Mouse (Mus musculus) lung, embryonic 16.5 days (tissue): ENCODE data around the gene Pank2. TPM values are rescaled to one million over a fixed set of nuclear protein-coding genes. Genes with fewer than 3 reads are reported as not detected.
A peak's percentile ranks its signal among the peaks of the same experiment; 100 is the strongest.

ENCODE experiments used
- ATAC-seq: fragments of 200-750 bp; cut with Nextera tagmentation; 2 replicates; pipeline ENCODE4 v1.8.0; 2017; ENCODE audit warnings: low read depth, mild to moderate bottlenecking, moderate library complexity
- H3K27ac ChIP-seq: fragments of 300-500 bp; sonication (generic); 2 replicates; pipeline ENCODE4 v1.5.1; 2014; ENCODE audit warnings: mild to moderate bottlenecking, control low read depth, low read length
- H3K27me3 ChIP-seq: fragments of 300-500 bp; sonication (generic); 2 replicates; pipeline ENCODE4 v1.6.1; 2014; ENCODE audit warnings: low read depth, low read length, mixed read lengths; ENCODE audit not compliant: control insufficient read depth, insufficient read depth
- H3K36me3 ChIP-seq: fragments of 300-500 bp; sonication (generic); 2 replicates; pipeline ENCODE4 v1.6.1; 2014; ENCODE audit warnings: low read length; ENCODE audit not compliant: control insufficient read depth, insufficient read depth
- H3K4me1 ChIP-seq: fragments of 300-500 bp; sonication (generic); replicated peaks from 2 replicates; pipeline ENCODE4 v1.6.1; 2014; ENCODE audit warnings: low read length, mixed read lengths; ENCODE audit not compliant: control insufficient read depth, insufficient read depth
- H3K4me2 ChIP-seq: fragments of 300-500 bp; sonication (generic); 2 replicates; pipeline ENCODE4 v1.6.1; 2014; ENCODE audit warnings: low read depth, low read length, control low read depth
- H3K4me3 ChIP-seq: fragments of 300-500 bp; sonication (generic); 2 replicates; pipeline ENCODE4 v1.5.1; 2014; ENCODE audit warnings: mild to moderate bottlenecking, low read length, control low read depth
- H3K9ac ChIP-seq: fragments of 300-500 bp; sonication (generic); 2 replicates; pipeline ENCODE4 v1.6.1; 2014; ENCODE audit warnings: low read length, control low read depth
- H3K9me3 ChIP-seq: fragments of 300-500 bp; sonication (generic); 2 replicates; pipeline ENCODE4 v1.6.1; 2016; ENCODE audit warnings: low read length; ENCODE audit not compliant: control insufficient read depth
- WGBS: fragments of 180-500 bp; shearing (Covaris S2); extraction: QIAGEN DNeasy Blood & Tissue Kit; methylation state at CpG from one replicate; pipeline ENCODE4 v1.1.7; 2014; 5-methylcytosine and 5-hydroxymethylcytosine counted together
- polyA plus RNA-seq: library from polyadenylated mRNA; unstranded; fragments of >200 nt; fragmentation: Nextera tagmentation; extraction: Ambion mirVana; gene quantifications from 2 replicates; pipeline ENCODE4 v1.2.1, GENCODE M21; 2015

Pank2 gene
- polyA plus RNA-seq, 1 experiment from 2014 or later = 28.4 TPM

DNA sequence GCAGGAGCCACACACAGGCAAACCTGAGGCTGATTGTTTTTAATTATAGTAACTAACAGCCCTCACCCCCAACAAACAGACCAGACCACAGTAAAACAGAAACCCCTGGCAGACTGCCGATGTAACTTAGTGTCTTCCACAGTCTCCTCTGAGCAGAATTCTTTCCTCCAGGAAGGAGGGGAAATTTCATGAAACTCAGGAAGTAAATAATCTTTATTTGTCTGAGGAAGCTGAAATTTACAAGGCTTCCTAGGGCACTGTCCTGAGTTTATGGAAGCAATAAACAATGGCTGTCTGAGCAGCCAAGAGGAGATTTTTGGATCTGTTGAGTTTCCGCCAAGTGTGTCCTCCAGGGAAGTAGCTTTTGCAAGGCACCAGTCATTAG lies 8.0 kb upstream of the Pank2 start:
- no peaks in the 10 kb centered on the region for H3K27me3 ChIP-seq
- H3K9me3 ChIP-seq = no peaks in the 10 kb centered on the region
- H3K4me2 ChIP-seq = peak overlapping the region; percentile 38
- peak overlapping the region; percentile 69 for H3K27ac ChIP-seq
- ATAC-seq = peak; percentile 67
- no peak overlapping the region for H3K4me3 ChIP-seq
- WGBS = 45% methylated on average over 2 of the region's 2 CpGs
- no peak overlapping the region for H3K9ac ChIP-seq
- H3K36me3 ChIP-seq = no peaks in the 10 kb centered on the region
- peaks cover 5% of the 10 kb centered on the region; the same call in 1 of the 2 replicates for H3K4me1 ChIP-seq

DNA sequence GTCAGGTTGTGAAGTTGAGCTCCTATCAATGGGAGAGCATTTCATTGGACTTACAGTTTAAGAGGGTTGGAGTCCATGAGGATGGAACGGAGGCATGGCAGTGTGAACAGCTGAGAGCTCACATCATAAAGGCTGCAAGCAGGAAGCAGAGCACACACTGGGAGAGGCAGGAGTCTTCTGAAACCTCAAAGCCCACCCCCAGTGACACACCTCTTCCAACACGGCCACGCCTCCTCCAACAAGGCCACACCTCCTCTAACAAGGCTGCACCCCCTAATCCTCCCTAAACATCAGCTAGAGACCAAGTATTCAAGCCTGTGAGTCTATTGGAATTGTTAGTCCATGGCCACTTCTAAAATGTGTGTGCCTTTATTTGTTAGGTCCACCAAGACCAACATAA lies 6.6 kb upstream of the Pank2 start:
- H3K9ac ChIP-seq = no peak overlapping the region
- 56% methylated on average over 3 of the region's 3 CpGs for WGBS

DNA sequence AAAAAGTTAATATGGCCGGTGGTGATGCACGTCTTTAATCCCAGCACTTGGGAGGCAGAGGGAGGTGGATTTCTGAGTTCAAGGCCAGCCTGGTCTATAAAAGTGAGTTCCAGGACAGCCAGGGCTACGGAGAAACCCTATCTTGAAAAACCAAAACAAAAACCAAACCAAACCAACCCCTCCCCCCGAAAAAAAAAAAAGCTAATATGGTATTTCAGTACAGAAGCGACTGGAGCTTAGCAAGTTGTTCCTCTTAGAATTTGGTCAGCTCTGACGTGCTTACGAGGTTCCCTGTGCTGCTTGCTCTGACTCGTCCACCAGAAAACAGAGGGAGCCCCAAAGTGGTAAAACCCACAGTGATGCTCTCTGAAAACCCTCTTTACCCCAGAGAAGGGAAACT lies 3.6 kb upstream of the Pank2 start:
- Histone ChIP-seq H3K36me3 (no peaks in the 10 kb centered on the region), H3K4me1 (peaks cover 16% of the 10 kb centered on the region), H3K9me3 (no peaks in the 10 kb centered on the region), H3K9ac (no peak overlapping the region), H3K4me3 (no peak overlapping the region), H3K27me3 (no peaks in the 10 kb centered on the region), H3K4me2 (no peak overlapping the region), H3K27ac (no peak overlapping the region)
- WGBS = 72% methylated on average over 8 of the region's 8 CpGs
- ATAC-seq = no peak

More for the DNA sequence above, 6.6 kb upstream of the Pank2 start:
- H3K4me2 ChIP-seq = no peak overlapping the region
- H3K4me3 ChIP-seq = no peak overlapping the region
- no peak overlapping the region for H3K27ac ChIP-seq
- peaks cover 10% of the 10 kb centered on the region for H3K4me1 ChIP-seq
- H3K9me3 ChIP-seq = no peaks in the 10 kb centered on the region
- no peak for ATAC-seq
- no peaks in the 10 kb centered on the region for H3K36me3 ChIP-seq
- no peaks in the 10 kb centered on the region for H3K27me3 ChIP-seq

DNA sequence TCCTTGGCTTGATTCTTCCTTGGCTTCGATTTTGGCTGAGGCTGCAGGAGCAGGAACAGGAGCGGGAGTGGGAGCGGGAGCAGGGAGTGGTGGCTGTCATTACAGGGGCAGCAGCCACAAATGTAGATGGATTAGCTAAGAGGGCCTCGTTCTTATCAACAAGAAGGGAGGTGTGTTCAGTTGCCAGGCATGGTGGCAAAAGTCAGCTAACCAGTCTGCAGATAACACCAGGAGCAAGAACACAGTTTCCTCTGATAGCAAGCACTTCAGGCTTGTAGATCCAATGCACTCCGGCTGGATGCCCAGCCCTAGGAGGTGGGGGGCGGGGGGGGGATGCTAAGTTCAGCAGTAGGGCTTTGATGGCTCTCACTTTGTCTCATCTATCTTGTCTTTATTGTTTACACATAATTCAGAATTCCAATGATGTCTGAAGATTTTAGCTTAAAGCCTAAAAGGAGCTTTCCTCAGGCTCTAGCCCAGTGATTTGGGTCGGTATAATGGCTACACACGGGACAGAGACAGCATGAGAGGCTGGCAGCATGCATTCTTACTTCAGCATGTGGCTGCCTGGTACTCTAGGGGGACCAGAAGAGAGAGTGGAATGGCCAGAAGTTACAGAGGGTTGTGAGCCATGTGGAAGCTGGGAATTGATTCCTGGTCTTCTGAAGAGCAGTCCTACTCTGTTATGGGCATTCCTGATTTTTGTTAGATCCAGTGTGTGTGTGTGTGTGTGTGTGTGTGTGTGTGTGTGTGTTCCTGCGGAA lies 1.6 kb upstream of the Pank2 start:
- H3K36me3 ChIP-seq = no peaks in the 10 kb centered on the region
- no peak overlapping the region for H3K4me3 ChIP-seq
- WGBS = 25% methylated on average over 9 of the region's 9 CpGs
- H3K27ac ChIP-seq = no peak overlapping the region
- peaks cover 24% of the 10 kb centered on the region for H3K4me1 ChIP-seq
- no peak overlapping the region for H3K4me2 ChIP-seq
- H3K9me3 ChIP-seq = no peaks in the 10 kb centered on the region
- 0 out of 2 replicates have a peak overlapping the region, but pooled peaks have one; percentile 18 for H3K9ac ChIP-seq
- ATAC-seq = no peak
- no peaks in the 10 kb centered on the region for H3K27me3 ChIP-seq

DNA sequence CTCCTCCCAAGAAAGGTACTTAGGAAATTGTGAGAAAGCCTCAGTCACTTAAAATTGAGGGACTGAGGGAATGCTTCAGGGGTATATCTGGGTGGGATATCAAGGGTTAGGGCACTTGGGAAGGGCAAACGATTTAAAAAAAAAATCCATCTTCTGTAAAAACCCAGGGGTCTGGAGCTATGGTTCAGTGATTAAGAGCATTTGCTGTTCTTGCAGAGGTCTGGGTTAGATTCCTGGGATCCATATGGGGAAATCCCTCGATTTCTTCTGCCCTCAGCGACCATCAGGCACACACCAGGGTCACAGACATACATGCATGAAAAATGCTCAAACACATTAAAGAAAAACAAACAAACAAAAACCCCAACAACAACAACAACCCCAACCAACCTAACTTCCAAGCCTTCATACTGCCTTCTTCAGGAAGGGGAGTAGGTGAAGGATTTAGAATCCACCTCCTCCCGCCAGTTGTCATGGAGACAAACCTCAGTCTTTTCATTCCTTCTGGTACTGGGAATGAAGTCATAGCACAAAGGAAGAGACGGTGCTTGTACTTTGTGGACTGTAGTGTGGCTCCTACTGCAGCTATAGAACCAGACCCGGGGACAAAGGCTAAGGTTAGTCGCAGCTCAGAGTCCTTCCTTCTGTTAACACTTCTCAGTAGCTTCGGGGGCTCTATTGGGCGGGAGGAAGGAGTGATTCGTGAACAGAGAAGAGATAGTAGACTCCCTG lies 648 bp upstream of the Pank2 start:
- H3K4me3 ChIP-seq = peak overlapping the region; percentile 88
- H3K9ac ChIP-seq = peak overlapping the region; percentile 85
- H3K4me1 ChIP-seq = peaks cover 24% of the 10 kb centered on the region
- whole genome bisulfite sequencing = 1% methylated on average over 10 of the region's 10 CpGs
- H3K36me3 ChIP-seq = no peaks in the 10 kb centered on the region
- ATAC-seq = peak; percentile 60
- peak overlapping the region; percentile 81 for H3K4me2 ChIP-seq
- H3K27ac ChIP-seq = peak overlapping the region; percentile 100
- H3K9me3 ChIP-seq = no peaks in the 10 kb centered on the region
- no peaks in the 10 kb centered on the region for H3K27me3 ChIP-seq

DNA sequence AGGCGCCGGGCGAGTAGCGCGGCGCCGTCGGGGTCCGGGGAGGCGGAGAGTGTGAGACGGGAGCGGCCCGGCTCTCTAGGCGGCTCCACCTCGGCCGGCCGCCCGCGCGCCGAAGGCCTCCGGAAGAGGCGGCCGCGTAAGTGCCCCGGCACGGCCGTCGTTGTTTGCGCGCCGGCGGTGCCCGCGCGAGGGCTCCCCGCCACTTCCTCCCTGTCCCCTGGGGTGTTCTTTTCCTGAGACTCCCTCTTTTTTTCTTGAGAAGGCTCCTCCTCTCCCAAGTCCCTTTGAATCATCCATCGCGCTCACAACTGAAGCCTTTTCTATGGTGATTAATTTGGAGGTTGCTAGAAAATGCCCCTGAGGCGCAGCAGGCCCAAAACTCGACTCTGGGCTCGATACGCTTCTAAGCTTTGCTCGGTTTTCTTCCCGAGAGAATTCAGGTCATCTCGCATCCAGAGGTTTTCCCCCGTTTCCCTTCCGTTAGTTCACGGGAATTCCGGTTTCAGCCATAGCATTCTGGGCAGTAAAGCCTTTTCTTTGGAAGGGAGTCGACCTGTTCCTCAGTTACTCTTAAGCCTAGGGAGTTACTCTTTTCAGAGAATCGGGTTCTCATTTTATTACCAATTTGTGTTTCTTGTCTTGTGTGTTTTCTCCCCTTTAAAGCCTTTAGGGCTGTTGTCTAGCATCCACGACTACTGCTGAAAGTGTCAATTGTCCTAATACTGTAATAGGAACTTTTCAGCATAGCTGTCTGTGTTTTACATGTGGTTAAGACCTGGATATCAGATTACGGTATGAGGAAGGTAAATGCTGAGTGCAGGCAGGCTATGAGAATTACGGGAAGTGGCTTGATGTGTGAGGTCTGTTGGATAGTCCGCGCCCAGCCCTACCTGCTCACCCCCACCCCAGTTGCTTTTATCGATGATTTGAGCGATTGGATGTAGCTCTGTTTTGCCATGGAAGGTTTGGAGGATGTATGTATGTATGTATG lies 680 bp downstream of the Pank2 start:
- no peaks in the 10 kb centered on the region for H3K36me3 ChIP-seq
- peak overlapping the region; percentile 96 for H3K9ac ChIP-seq
- ATAC-seq = peak; percentile 84
- no peaks in the 10 kb centered on the region for H3K27me3 ChIP-seq
- H3K27ac ChIP-seq = peak overlapping the region; percentile 100
- under 1% methylated on average over 39 of the region's 59 CpGs for WGBS
- no peaks in the 10 kb centered on the region for H3K9me3 ChIP-seq
- H3K4me1 ChIP-seq = peaks cover 24% of the 10 kb centered on the region
- peak overlapping the region; percentile 88 for H3K4me3 ChIP-seq
- H3K4me2 ChIP-seq = peak overlapping the region; percentile 75

DNA sequence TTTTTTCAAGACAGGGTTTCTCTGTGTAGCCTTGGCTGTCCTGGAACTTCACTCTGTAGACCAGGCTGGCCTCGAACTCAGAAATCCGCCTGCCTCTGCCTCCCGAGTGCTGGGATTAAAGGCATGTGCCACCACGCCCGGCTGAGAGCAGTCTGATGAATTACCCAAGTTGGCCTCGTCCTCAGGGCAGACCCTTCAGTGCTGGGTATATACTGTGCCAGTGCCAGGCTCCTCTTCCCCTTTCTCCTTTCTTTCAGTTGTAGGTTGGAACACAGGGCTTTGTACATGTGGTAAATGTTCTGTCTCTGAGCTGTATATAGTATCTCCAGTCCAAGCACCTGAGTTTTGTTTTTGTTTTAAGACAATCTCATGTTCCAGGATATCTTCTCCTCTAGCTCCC lies 1.7 kb downstream of the Pank2 start:
- WGBS = 58% methylated on average over 6 of the region's 6 CpGs
- Histone ChIP-seq H3K27me3 (no peaks in the 10 kb centered on the region), H3K4me2 (peak overlapping the region; percentile 75), H3K9me3 (no peaks in the 10 kb centered on the region), H3K4me1 (peaks cover 24% of the 10 kb centered on the region), H3K36me3 (no peaks in the 10 kb centered on the region), H3K4me3 (peak overlapping the region; percentile 13), H3K27ac (no peak overlapping the region), H3K9ac (no peak overlapping the region)
- no peak for ATAC-seq

DNA sequence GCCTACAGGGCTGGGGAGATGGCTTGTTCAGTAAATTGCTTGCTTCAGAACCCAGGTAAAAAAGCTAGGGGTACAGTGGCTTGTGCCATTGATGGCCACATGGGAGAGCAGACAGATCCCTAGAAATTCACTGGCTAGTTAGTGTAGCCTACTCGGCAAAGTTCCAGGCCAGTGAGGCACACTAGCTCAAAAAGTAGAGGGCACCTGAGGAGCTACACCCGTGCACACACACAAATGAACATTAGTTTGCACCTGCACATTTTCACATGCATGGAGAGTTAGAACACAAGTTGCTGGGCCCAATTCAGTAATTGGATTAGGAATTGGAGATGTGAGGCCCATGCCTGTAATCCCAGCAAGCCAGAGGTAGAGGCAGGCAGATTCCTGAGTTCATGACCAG lies 2.8 kb downstream of the Pank2 start:
- no peaks in the 10 kb centered on the region for H3K9me3 ChIP-seq
- no peak overlapping the region for H3K4me3 ChIP-seq
- ATAC-seq = no peak
- peaks cover 24% of the 10 kb centered on the region for H3K4me1 ChIP-seq
- no peak overlapping the region for H3K4me2 ChIP-seq
- 69% methylated on average over 2 of the region's 2 CpGs for WGBS
- H3K36me3 ChIP-seq = no peaks in the 10 kb centered on the region
- H3K27ac ChIP-seq = no peak overlapping the region
- no peaks in the 10 kb centered on the region for H3K27me3 ChIP-seq
- H3K9ac ChIP-seq = no peak overlapping the region
